25 mouse cellular contexts compared by ENCODE assay signal in the genomic region with DNA sequence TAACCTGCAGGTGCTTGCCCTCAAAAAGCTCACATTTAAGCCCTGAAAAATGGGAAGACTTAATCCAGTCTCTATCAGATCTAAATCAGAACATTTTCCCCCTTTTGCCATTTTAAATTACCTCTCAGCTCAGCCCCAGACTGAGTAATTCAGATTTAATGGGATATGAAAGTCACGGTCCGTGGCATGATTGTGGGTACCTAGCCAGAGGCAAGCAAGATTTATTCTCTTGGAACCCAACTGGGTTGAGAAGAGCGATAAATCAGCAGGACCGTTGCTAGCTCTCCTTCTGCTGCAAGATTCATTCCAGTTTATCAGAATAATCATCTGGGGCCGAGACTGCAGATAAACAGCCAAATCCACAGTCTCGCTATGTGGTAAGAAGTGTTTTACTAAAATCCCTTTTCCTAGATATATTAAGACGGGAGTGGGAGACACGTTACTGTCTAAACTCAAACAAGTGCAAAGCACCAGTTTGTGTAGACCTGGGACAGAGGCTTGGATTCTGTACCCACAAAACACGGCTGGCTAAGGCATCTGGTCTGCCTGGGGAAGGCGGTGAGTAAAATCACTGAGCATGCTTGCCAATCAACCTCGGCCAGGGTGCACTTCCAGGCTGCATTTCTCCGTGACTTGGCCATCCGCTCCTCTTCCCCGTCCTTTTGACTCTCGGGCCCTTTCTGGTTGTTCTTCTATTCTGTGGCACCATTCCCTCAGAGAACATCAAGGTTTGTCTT.
DNase-seq lines count a peak whose midpoint lies in the region; ATAC-seq and TF ChIP-seq lines count a peak whose summit lies in the region.
"Had no signal": no experiment of that assay in that cellular context is flagged by ENCODE, and none has a peak within 500 bp of the region (broad histone marks: within the 10 kb centered on the region; RNA-seq: fewer than 3 reads in every experiment).

No protein-coding gene starts in this region.

- no peak overlapping the region for H3K4me3 ChIP-seq in kidney, postnatal 0 days (replicated peaks; ENCODE audit: low read depth, low read length)
- H3K4me3 ChIP-seq in midbrain, postnatal 0 days (ENCODE audit: low read depth, low read length) = no peak overlapping the region
- H3K4me3 ChIP-seq: embryonic facial prominence, embryonic 13.5 days; erythroblast, embryonic 14.5 days; forebrain, embryonic 12.5 days; gastrocnemius, adult 2 months; myocyte had no signal

- H3K4me2 ChIP-seq in kidney, postnatal 0 days (ENCODE audit: low read length) = no peak overlapping the region
- H3K4me2 ChIP-seq in midbrain, postnatal 0 days (ENCODE audit: low read depth, low read length, poor library complexity, severe bottlenecking) = no peak overlapping the region
- H3K4me2 ChIP-seq: embryonic facial prominence, embryonic 13.5 days; forebrain, embryonic 12.5 days; heart, embryonic 11.5 days had no signal

- WGBS in kidney, postnatal 0 days = 46% methylated on average over 15 of the region's 15 CpGs
- 46% methylated on average over 15 of the region's 15 CpGs for WGBS in midbrain, postnatal 0 days

- H3K4me1 ChIP-seq in kidney, postnatal 0 days (replicated peaks; ENCODE audit: insufficient read depth, low read length) = no peaks in the 10 kb centered on the region
- H3K4me1 ChIP-seq in midbrain, postnatal 0 days (ENCODE audit: insufficient read depth, low read length) = 0 out of 2 replicates have a peak, but pooled peaks cover 5% of the 10 kb centered on the region
- H3K4me1 ChIP-seq: embryonic facial prominence, embryonic 13.5 days had no signal

- ATAC-seq in kidney, postnatal 0 days (replicated peaks; ENCODE audit: low FRiP score, low read depth) = no peak
- ATAC-seq in midbrain, postnatal 0 days (ENCODE audit: low FRiP score) = no peak

- no peak overlapping the region for H3K27ac ChIP-seq in kidney, postnatal 0 days
- H3K27ac ChIP-seq in midbrain, postnatal 0 days (ENCODE audit: low read depth, low read length) = no peak overlapping the region
- H3K27ac ChIP-seq: embryonic facial prominence, embryonic 13.5 days; forebrain, embryonic 12.5 days; gastrocnemius, adult 2 months; stomach, postnatal 0 days had no signal

- no peak overlapping the region for H3K9ac ChIP-seq in kidney, postnatal 0 days (ENCODE audit: low read depth, low read length)
- H3K9ac ChIP-seq in midbrain, postnatal 0 days (replicated peaks; ENCODE audit: low read length, poor library complexity, severe bottlenecking) = no peak overlapping the region
- H3K9ac ChIP-seq: embryonic facial prominence, embryonic 13.5 days; forebrain, embryonic 12.5 days had no signal

- H3K9me3 ChIP-seq in kidney, postnatal 0 days (replicated peaks; ENCODE audit: low read length) = no peaks in the 10 kb centered on the region
- no peaks in the 10 kb centered on the region for H3K9me3 ChIP-seq in midbrain, postnatal 0 days (ENCODE audit: low read length)
- H3K9me3 ChIP-seq: embryonic facial prominence, embryonic 13.5 days; forebrain, embryonic 12.5 days had no signal

- TF ChIP-seq POLR2A in brain, embryonic 14.5 days (IDR thresholded peaks at IDR 0.05; ENCODE audit: borderline replicate concordance, extremely low read depth, insufficient read depth, insufficient read length, poor library complexity, severe bottlenecking) = no peak

- no peaks in the 10 kb centered on the region for H3K36me3 ChIP-seq in kidney, postnatal 0 days (ENCODE audit: insufficient read depth, low read length)
- H3K36me3 ChIP-seq in midbrain, postnatal 0 days (ENCODE audit: insufficient read depth, low read length) = no peaks in the 10 kb centered on the region
- H3K36me3 ChIP-seq: embryonic facial prominence, embryonic 13.5 days; forebrain, embryonic 12.5 days had no signal

- H3K27me3 ChIP-seq in kidney, postnatal 0 days (ENCODE audit: insufficient read depth, low read length) = no peaks in the 10 kb centered on the region
- H3K27me3 ChIP-seq in midbrain, postnatal 0 days (ENCODE audit: insufficient read depth, low read length) = no peaks in the 10 kb centered on the region
- H3K27me3 ChIP-seq: embryonic facial prominence, embryonic 13.5 days; forebrain, embryonic 12.5 days had no signal

- peak; percentile 30 to 39 for DNase-seq in cerebellum, postnatal 14 days
- DNase-seq in cerebellum, adult 9-10 months = no peak
- peak; percentile 18 for DNase-seq in kidney, postnatal 0 days (ENCODE audit: low spot score)
- no peak for DNase-seq in kidney, adult 11 months
- peak; percentile 54 for DNase-seq in brain, embryonic 14.5 days (ENCODE audit: low read depth)
- peak; percentile 32 for DNase-seq in midbrain, postnatal 0 days (ENCODE audit: low spot score)
- DNase-seq in adipocyte (ENCODE audit: low spot score) = no peak
- DNase-seq in urinary bladder, adult 18-20 months (ENCODE audit: low spot score in 2 of 2) = no peak
- DNase-seq: adrenal gland, postnatal 36 days; cerebellum, adult 11-12 months; cerebellum, postnatal 36 days; embryo, embryonic 11 days; gastrocnemius, adult 2 months; heart, postnatal 10 days; kidney, adult 18-20 months; layer of hippocampus, adult 9-11 months; lung, postnatal 4 days; right cerebral cortex, postnatal 14 days; thymus, adult 2 months had no signal

- no peak for TF ChIP-seq CTCF in kidney, postnatal 0 days (IDR thresholded peaks at IDR 0.05; ENCODE audit: low read depth)
- TF ChIP-seq CTCF in brain, embryonic 14.5 days (IDR thresholded peaks at IDR 0.05; ENCODE audit: borderline replicate concordance, extremely low read depth, insufficient read depth, insufficient read length) = no peak
- no peak for TF ChIP-seq CTCF in midbrain, postnatal 0 days (IDR thresholded peaks at IDR 0.05)

Comparison
In these comparisons a context has a peak if more than half of its experiments do, and no peak if none do; other contexts are left out.
1. DNase-seq: peak in cerebellum, postnatal 14 days (2 of 2), kidney, postnatal 0 days (single experiment), brain, embryonic 14.5 days (single experiment) and midbrain, postnatal 0 days (single experiment); none in cerebellum, adult 9-10 months (single experiment), kidney, adult 11 months (single experiment), adipocyte (single experiment) and urinary bladder, adult 18-20 months (0 of 2).